Mouse (Mus musculus) brain, embryonic 14.5 days (tissue): ENCODE measurements around the gene Olfr97. TPM values are rescaled to one million over a fixed set of nuclear protein-coding genes. Genes with fewer than 3 reads are reported as not detected.

Experiments used
- DNase-seq: peaks from one replicate; pipeline ENCODE4 v3.0.0-alpha.2; 2011; ENCODE audit warnings: low read depth
- CTCF ChIP-seq: fragments of 200-500 bp; IDR thresholded peaks from 2 replicates; pipeline ENCODE4 v1.5.1; 2012; ENCODE audit warnings: inconsistent platforms, mild to moderate bottlenecking, moderate library complexity, borderline replicate concordance; ENCODE audit not compliant: insufficient read depth, insufficient read length; ENCODE audit errors: extremely low read depth
- POLR2A ChIP-seq: fragments of 200-500 bp; IDR thresholded peaks from 2 replicates; pipeline ENCODE4 v1.6.1; 2012; ENCODE audit warnings: mild to moderate bottlenecking, inconsistent platforms, borderline replicate concordance; ENCODE audit not compliant: poor library complexity, insufficient read depth, insufficient read length, severe bottlenecking; ENCODE audit errors: extremely low read depth
- polyA plus RNA-seq: library from polyadenylated mRNA; depleted of rRNA; stranded (reverse); fragments of >200 nt; gene quantifications from 2 replicates; pipeline ENCODE4 v1.2.3, GENCODE M21; 2012

Gene Olfr97
- polyA plus RNA-seq, 1 experiment: not detected

DNA sequence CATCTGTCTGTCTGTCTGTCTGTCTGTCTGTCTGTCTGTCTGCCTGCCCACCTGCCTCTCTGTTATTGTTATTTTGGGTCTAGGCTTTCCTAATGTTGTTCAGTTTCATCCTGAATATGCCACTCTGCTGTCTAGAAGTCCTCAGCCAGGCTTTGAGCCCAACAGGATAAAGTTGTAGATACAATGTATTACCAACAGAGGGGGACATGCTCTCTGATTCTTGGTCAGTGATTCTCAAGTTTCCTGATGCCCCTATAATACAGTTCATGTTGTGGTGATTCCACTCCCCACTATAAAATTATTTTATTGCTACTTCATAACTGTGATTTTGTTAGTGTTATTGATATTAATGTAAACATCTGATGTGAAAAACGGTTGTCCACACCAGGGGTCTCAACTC lies 15.3 kb downstream of the Olfr97 start:
- TF ChIP-seq CTCF (peak; percentile 6; the same call in 1 of the 2 replicates), POLR2A (no peak)
- no peak for DNase-seq

DNA sequence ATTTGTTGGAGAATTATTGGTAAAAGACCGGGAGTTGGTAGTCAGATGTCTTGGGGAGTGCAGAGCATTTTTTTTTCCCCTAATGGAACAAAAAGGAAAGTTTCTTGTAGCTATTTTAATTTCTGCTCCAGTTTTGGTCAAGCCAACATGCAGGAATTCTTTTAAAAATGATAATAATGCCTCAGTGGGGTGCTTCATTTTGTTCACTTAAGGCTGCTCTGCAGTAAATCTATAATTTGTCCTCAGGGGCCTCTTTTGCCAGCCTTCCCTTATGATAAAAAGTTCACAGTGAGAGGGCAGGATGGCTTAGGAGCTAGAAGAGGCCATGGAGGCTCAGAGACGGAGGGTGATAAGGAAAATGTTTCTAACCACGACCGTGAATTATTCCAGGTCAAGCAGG lies 17.3 kb downstream of the Olfr97 start, which contains the start of gene Olfr96:
Gene Olfr96, plus strand, starts transcription at position 301 of the 400 bp plus-strand sequence.
- TF ChIP-seq POLR2A (no peak), CTCF (no peak)
- DNase-seq: no peak

DNA sequence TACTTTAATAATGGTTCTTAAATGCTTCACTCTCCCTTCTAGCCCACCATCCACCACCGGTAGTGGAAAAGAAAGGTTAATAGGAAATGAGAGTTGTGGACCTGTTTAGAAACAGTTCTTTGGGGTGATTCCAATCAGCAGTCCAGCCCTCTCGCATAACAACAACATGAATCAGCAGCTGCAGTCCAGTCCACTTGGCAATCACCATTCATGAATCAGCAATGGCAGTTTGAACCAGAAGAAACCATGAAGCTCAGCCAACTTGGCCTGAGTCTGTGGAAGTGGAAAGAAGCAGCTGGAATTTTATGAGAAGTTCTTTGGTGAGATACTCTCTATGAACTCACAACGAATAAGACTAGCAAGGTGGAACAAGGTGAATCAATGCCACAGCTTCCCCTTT lies 18.6 kb downstream of the Olfr97 start:
- TF ChIP-seq POLR2A (no peak), CTCF (no peak)
- DNase-seq: no peak

DNA sequence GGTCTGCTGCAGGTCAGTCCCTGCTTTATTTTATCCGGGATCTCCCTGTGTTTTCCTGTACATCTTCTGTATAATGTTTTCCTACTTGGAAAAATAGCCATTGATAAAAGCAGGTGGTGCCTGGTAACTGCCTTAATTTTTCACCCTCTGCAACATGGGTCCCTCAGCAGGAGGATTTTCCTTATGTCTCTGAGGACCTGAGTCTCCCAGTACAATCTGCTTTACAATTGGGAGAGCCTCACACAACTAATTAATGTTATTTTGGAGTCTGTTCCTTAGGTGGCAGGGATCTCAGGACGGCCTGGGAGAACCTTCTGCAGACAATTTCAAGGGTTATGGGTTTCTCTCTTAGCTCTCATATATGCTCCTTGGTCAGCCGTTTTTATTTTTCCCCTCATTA lies 24.1 kb downstream of the Olfr97 start, which contains the start of gene Olfr95:
Gene Olfr95, minus strand, starts transcription at position 101 of the 400 bp plus-strand sequence.
- DNase-seq: no peak
- TF ChIP-seq POLR2A (no peak), CTCF (no peak)

DNA sequence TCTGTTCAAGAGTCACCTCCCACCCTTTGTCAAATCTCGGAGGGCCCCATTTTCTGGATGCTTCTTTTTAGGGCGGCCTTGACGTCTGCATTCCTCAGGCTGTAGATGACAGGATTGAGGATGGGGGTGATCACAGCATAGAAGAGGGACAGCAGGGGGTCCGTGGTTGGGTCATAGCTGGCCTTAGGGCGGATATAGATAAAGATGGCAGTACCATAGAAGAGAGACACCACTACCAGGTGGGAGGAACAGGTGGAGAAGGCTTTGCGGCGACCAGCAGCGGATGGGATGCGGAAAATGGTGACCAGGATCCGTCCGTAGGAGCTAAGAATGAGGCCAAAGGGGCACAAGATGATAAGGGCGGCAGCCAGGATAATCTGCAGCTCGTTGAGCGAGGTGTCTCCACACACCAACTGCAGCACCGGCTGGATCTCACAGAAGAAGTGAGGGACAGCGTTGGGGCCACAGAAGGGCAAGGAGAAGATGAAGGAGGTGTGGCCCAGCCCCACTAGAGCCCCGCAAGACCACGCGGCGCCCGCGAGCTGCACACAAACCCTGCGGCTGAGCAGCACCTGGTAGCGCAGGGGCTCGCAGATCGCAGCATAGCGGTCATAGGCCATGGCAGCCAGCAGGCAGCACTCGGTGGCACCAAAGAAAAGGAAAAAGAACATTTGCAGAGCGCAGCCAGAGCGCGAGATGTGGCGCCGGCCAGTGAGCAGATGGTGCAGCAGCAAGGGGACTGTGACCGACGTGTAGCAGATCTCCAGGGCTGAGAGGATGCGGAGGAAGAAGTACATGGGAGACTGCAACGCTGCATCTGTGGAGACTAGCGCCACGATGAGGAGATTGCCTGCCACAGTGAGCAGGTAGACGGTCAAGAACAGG lies 26.0 kb downstream of the Olfr97 start:
- TF ChIP-seq POLR2A: no peak
- TF ChIP-seq CTCF: no peak

DNA sequence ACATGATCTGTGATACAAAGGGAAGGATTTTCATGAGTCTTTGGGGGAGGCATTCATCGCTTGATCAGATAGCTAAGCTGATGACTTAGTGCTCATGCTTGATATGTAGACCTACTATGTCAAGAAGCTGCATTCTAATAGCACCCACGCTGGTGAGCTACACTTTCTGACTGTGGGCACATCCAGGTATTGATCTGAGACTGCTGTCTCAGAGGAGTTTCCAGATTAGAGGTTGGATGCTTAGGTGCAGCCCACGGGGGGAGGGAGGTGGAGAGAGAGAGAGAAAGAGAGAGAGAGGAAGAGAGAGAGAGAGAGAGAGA lies 33.3 kb downstream of the Olfr97 start:
- no peak for DNase-seq
- TF ChIP-seq CTCF: no peak
- no peak for TF ChIP-seq POLR2A

More for the DNA sequence above, 26.0 kb downstream of the Olfr97 start:
- peak; percentile 55 for DNase-seq

DNA sequence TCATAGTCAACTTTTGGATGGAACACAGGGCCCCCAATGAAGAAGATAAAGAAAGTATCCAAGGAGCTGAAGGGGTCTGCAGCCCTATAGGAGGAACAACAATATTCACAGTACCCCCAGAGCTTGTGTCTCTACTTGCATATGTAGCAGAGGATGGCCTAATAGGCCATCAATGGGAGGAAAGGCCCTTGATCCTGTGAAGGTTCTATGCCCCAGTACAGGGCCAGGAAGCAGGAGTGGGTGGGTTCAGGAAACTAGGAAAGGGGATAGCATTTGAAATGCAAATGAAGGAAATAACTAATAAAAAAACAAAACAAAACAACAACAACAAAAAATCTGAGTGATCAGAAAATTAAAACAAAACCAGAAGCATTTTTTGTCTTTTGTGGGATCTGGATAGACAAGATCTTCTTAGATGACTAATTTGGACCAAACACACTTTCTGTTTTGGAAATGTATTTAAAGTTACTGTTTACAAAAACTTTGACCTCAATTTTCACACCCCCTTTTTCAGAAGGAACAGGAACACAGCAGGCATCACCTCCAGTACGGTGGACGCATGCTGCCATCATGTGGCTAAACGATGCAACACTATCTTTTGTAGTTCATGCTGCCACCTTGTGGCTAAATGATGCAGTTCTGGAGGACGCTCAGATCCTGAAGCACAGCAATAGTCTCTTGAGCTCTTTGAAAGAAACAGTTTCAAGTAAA lies 33.8 kb downstream of the Olfr97 start:
- TF ChIP-seq CTCF (peak; percentile 99), POLR2A (no peak)
- peak; percentile 90 for DNase-seq

DNA sequence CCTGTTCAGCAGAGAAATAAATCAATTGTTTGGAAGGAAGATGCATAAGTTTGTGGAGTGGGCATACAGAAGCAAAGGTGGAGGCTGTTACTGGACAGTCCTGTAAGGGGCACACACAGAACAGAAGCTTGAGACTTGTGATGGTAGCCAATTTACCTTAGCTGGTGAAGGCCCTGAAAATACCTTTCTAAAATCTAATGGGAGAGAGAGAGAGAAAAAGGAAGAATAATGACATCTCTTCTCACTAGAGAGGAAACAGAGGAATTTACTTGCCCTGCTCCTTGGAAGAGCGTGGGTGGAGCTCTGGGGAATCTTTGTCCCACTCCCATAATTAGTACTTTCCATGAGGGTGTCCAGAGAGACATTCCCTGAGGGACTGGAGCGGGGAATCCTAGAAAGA lies 36.2 kb downstream of the Olfr97 start, which contains the start of gene Olfr94:
Gene Olfr94, minus strand, starts transcription at position 101 of the 400 bp plus-strand sequence.
- no peak for TF ChIP-seq POLR2A
- no peak for TF ChIP-seq CTCF

DNA sequence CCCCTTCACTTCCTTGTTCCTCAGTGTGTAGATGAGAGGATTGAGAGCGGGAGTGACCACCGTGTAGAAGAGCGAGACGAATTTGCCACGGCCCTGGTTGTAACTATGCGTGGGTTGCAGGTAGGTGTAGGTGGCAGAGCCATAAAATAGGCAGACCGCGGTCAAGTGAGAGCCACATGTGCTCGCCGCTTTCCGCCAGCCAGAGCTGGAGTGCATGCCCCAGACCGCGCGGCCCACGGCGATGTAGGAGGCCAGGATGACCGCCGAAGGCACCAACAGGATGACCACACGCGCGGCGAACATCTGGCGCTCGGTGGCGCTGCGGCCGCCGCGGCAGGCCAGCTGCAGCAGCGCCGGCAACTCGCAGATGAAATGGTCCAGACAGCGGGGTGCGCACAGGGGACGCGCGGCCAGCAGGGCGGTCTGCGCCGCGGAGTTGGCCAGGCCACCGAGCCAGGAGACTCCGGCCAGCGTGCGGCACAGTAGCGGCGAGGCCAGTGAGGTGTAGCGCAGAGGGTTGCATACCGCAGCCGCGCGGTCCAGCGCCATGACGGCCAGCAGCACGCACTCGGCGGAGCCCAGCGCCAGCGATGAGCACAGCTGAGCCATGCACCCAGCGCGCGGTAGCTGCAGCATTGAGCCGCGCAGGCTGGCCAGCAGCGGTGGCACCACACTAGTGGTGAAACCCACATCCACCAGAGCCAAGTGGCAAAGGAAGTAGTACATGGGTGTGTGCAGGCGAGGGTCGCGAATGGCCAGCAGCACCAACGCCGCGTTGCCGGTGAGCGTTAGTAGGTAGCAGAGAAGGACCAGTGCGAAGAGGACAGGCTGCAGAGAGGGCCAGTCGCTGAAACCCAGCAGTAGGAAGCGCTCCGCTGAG lies 40.0 kb downstream of the Olfr97 start:
- peak; percentile 65 for DNase-seq
- TF ChIP-seq CTCF (no peak), POLR2A (no peak)

More for the DNA sequence above, 36.2 kb downstream of the Olfr97 start, which contains the start of gene Olfr94:
- no peak for DNase-seq

DNA sequence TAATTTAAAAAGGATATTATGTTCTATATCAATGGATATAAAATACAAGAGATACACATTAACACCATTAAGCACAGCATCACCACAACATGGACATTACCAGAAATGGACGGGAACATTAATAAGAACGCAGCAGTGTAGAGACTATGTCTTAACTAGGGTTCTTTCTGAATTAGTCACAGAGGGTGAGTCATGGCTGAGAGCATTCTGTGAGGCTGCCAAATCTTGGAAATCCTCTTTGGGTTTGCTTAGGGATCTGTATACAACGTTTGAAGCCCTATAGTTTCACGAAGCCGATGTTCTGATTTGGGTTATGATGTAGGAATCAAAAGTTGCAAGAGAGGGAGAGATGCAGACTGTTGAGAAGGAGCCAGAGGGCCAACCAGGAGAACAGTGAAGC lies 42.3 kb downstream of the Olfr97 start:
- DNase-seq: no peak
- TF ChIP-seq POLR2A (no peak), CTCF (no peak)
